Mouse (Mus musculus) spleen, embryonic (tissue): ENCODE results near the gene Gna15.

ENCODE experiments used
- CTCF ChIA-PET: fragments of 350-600 bp; sonication (Branson Sonifier 250); formaldehyde crosslinking; loops from one replicate; lab custom pipeline; 2022; lab: Charles Lee

Gna15 gene

DNA sequence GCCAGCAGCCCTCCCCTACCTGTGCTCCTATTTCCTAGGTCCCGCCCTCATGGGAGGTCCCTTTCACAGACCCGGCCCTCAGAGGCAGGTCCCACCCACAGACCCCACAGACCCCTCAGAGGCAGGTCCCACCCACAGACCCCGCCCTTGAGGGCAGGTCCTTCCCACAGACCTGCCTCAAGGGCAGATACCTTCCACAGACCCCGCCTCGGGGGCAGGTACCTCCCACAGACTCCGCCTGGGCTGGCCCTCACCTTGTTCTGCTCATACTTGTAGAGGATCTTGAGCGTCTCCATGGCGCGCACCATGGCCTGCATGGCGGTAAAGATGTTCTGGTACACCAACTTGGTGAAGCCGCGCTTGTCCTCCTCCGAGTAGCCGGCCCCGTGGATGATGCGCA is 10.8 kb upstream of the Gna15 start:
- CTCF ChIA-PET, result no interaction called here

DNA sequence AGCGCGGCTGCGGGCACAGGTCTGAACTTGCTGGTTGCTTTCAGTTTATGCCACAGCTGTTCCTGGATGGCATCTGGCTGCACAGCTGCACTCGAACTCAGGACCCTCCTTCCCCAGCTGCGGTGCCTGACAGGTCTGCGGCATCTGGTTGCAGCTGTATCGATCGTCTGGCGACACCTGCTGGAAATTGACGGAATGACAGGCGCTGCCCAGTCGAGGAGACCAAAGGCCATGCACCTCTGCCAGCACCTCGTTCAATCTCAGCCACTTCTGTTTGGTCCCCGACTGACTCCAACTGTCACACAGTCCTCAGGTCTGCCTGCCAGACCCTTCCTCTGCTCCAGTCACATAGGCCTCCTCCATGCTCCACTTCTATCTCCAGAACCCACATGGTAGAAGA is 2.8 kb upstream of the Gna15 start:
- CTCF ChIA-PET, result interaction anchor here (1.9 kb wide), 1 partner anchor 25 kb away, joined by 5 read pairs; no protein-coding TSS in a partner anchor

DNA sequence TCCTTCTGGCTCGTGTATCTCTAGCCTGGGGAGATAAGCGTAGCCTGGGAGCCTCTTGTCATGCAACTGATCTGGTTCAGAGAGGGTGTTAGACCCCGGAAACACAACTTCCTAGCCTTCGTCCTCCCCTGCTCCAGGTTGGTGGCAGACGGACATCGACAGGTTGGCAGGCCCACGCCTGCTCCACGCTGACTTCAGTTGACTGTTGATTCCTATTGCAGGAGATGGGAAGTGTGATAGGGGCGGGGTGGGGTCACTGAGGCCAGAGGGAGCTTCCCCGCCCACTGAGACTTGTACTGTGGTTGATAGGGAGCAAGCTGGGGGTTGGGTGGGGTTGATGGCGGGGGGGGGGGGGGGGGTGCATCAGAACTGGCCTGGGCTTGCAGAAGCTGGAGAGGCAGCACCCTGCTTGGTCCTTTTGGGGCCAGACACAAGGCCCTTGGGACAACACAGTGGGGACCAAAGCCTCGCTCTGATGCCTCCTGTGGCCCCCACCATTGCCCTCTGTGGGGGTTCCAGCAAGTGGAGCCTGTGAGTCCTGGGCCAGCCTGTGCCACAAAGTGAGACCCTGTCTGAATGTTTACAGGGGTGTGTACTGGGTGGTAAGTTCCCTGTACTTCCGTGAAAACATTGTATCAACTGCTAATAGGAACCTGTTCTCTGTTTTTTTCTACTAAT is 1.1 kb upstream of the Gna15 start:
- CTCF ChIA-PET, result interaction anchor here (0.7 to 1.9 kb wide), 3 partner anchors 23 to 74 kb away, joined by 3 to 5 read pairs (median 3); no protein-coding TSS in a partner anchor

DNA sequence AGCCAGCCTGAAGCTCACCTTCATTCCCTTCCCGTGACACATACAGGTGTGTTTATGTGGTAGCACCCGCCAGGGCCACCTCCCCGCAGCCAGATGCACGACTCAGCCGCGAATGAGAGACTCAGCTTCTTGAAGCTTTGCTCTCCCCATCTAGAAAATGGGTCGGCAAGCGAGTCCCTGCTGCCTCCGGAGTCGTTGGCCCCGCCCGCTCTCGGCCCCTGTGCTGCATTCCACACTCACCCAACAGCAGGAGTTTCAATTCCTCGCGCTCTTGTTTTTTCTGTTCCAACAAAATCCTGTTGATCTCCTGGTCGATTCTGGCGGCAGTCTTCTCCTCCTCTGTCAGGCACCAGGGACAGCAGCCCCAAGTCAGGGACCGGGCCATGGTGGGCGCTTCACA is 455 bp downstream of the Gna15 start:
- CTCF ChIA-PET, result interaction anchor here (0.8 kb wide), 2 partner anchors 29 to 498 kb away, joined by 3 read pairs; no protein-coding TSS in a partner anchor

DNA sequence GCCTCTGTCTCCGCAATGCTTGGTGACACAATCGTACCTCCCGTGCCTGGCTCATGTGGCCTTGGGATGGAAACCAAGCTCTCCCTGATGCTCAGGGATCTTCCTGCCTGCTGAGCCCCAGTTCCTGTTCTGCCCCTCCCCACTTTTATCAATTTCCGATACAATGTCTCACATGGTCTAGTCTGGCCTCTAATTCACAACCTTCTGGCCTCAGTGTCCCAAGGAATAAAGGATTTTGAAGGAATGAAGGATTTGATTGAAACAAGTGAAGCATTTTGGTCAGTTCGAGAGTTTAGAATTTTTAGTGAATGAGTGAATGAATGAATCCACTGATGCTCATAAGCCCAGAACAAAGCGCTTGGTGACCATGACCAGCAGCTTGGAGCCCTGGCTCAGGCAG is 883 bp downstream of the Gna15 start:
- CTCF ChIA-PET, result no interaction called here

DNA sequence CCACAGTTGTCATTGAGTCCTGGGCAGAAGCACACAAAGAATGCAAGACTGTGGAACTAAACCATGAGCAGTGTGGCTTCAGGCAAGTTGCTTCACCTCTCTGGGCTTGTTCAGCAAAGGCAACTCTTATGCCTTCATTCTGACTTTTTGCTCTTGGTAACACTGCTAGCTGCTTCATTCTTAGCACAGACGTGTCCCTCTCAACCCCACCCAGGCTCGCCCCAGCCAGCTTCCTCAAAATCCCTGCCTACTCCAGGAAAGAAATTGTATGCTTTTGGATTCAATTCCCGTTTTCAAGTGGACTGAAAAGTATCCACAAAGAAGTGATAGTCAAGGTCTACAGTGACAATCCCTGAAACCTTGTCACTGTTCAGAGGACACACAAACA is 4.1 kb downstream of the Gna15 start:
- CTCF ChIA-PET, result interaction anchor here (1.0 kb wide), 1 partner anchor 18 kb away, joined by 4 read pairs; no protein-coding TSS in a partner anchor

DNA sequence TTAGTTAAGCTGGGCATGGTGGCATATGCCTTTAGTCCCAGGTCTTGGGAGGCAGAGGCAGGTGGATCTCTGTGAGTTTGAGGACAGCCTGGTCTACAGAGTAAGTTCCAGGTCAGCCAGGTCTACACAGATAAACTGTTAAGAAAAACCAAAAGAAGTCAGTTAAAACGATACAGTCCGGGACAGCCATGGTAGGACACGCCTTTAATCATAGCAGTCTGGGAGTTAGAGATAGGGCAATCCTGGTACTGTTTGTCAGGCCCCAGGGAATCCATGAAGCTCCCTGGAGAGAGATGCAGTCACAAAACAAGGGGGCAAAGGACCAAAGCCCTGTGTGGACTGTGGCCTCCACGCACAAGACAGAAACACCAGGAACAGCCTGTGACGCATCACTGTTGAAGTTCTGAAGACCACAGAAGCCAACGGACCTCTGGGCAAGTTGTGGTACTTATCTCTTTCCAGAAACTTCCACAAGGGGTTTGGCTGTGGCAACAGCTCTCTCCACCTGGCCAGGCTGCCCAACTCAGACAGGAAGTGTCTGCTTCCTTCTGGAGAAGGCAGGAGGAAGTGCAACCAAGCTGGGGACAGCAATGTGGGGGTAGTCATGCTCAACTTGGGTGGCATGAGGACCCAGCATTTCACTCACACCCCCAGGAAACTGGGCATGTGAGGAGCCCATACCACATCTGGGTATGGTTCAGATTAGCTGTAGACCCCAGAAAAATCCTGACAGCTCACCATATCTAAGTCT is 4.6 kb downstream of the Gna15 start:
- CTCF ChIA-PET, result interaction anchor here (1.0 to 1.2 kb wide), 2 partner anchors 17 to 34 kb away, joined by 4 read pairs; no protein-coding TSS in a partner anchor

DNA sequence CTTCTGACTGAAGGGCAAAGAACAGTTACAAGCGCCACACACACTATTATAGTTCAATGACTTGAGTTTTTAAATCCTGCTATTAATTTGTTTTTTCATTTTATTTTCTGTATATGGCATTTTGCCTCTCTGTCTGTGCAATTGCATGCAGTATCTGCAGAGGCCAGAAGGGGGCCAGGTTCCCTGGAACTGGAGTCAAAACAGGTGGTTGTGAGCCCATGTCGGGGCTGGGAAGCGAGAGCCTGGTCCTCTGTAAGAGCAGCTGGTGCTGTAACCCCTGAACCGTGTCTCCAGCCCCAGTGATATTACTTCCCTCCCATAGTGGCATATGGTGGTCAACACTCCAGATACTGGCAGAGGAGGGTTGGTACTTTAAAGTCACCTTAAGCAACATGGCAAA is 5.5 kb downstream of the Gna15 start:
- CTCF ChIA-PET, result interaction anchor here (1.2 kb wide), 1 partner anchor 34 kb away, joined by 4 read pairs; no protein-coding TSS in a partner anchor

DNA sequence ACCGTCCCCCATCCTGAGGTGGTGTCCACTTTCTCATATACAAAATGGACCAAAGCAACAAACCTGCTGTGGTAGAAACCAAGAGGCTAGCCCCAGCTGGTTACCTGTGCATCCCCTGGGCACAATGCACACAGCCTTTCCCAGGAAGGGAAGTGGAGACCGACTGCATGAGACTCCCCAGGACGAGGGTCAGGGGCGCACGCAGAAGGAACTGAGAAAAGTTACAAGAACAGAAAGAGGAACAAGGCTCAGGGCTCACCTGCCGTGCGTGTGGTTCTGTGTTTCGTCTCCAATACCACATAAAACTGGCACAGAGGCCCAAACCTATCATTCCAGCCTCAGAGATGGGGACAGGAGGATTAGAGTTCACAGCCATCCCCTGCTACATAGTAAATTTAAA is 6.8 kb downstream of the Gna15 start:
- CTCF ChIA-PET, result interaction anchor here (1.1 kb wide), 1 partner anchor 14 kb away, joined by 3 read pairs; no protein-coding TSS in a partner anchor

DNA sequence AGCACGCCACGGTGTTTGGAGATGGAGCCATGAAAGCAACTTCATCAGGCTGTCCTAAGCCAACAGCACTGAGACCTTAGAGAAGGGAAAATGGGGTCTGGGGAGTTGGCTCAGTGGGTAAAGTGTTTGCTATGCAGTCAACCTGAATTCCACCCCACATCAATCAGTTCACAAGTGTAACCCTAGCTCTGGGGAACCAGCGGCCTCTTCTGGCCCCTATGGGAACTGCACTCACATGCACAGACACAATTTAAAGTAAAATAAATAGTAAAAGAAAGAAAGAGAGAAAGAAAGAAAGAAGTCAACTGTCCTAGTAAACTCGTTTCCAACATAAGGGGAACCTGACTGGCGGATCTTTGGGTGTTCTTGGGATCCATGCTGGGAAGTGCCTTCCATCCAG is 10.2 kb downstream of the Gna15 start:
- CTCF ChIA-PET, result interaction anchor here (0.8 kb wide), 1 partner anchor 11 kb away, joined by 3 read pairs; no protein-coding TSS in a partner anchor

DNA sequence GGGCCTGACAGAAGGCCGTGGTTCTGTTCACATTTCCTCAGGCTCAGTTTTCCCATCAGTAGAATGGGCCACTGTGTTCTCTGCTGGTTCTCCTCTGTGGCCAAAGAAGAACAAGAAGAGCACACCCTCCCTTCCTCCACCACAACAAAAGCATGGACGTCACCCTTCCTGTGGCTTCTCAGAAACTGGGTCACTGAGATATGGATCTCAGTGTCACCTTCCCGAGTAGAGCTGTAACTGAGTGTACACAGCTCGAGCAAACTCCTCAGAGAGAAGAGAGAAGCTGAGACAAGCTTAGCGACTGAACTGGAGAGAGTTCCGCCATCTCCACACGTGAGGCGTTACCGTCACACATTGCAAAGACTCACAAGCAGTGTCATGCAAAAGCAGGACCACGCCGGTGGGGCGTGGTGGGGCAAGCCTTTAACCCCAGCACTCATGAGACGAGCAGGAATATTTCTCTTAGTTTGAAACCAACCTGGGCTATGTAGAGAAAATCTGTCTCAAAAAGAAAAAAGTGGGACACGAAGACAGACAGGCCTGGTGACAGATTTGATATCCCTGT is 13.7 kb downstream of the Gna15 start:
- CTCF ChIA-PET, result no interaction called here

DNA sequence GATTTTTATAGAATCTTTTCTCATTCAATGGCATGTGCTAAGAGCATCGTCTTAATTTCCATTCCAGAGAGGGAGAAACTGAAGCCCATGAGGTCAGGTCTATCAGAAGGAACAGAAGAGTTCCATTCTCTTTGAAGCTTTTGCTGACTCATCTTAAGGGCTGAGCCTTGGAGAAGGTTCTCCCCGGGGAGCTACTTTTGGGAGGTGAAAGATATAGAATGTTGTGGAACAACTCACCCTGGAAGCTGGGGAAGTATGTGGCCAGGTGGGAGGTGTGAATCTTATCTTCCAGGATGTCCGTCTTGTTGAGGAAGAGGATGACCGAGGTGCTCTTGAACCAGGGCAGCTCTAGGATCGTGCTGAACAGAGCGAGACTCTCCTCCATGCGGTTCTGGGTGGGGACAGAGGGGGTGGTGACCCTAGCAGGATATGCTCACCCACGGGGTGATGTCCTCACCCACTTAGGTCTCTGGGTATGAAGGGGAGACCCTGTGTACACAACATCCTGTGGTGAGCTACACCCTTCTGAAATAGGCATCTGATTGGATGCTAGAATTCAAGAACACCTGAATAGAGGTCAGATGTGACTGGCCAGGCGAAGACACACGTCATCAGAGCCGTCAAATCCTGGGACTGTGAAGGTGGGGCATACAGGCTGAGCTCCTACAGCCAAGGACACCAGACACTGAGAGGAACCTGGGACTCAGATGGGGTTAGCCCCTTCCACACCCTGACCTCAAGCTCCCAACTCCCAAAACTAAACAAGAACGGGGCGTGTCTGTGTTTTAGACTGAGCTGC is 16.1 kb downstream of the Gna15 start:
- CTCF ChIA-PET, result interaction anchor here (0.5 to 1.2 kb wide), 2 partner anchors 57 to 242 kb away, joined by 3 to 4 read pairs; no protein-coding TSS in a partner anchor

DNA sequence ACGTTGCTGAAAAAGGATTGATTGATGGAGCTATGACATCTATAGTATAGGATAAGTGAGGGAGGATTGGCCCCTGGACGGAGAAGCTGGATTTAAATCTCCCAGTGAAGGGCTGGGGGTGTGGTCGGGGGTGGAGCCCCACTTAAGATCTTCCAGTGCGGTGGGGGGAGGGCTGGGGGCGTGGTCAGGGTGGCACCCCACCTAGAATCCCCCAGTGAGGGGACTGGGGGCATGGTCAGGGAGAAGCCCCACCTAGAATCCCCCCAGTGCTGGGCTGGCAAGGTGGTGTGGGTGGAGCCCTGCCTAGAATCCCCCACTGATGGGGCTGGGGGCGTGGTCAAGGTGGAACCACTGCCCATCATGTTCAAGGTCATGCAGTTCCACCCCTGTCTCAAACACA is 16.9 kb downstream of the Gna15 start:
- CTCF ChIA-PET, result interaction anchor here (1.2 kb wide), 1 partner anchor 57 kb away, joined by 3 read pairs; no protein-coding TSS in a partner anchor

DNA sequence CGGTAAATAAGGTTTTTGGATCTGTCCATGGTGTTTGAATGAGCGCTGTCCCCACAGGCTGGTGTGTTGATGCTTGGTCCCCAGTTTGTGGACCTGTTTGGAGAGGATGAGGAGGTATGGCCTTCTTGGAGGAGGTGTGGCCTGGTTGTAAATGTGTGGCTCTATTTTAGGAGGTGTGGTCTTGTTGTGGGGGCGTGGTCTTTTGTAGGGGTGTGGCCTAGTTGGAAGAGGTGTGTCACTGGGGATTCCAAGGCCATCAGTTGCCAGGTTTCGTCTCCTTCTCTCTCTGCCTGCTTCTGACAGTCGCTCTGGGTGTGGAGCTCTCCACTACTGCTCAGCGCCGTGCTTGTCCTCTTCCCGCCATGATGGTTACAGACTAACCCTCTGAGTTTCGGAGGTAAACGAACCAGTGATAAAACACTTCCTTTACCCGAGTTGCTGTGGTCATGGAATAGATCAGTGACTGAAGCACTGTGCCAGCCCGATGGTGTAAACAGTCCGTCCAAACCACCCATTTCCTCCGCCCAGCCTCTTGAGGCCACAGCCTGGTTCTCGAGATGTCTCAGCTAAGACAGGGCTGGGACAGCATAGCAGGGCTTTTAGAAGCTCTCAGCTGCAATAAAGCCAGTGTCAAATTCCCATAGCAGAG is 18.9 kb downstream of the Gna15 start:
- CTCF ChIA-PET, result interaction anchor here (0.7 kb wide), 1 partner anchor 207 kb away, joined by 3 read pairs; no protein-coding TSS in a partner anchor

DNA sequence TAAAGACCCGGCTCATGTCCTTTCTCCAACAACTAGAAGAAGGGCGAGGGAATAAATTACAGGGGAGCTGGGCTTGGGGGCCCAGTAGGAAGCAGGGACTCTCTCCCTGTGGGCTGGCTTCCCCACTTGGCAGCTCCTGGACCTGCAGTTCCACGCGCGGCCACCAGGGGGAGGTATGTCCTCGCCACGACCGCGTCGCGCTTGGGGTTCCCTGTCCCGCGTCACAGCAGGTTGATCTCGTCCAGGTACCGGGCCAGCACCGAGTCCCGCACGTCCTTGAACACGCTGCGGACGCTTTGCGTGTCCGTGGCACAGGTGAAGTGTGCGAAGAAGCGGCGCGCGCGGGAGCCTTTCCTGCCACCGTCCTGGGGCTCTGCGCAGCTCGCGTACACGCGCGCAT is 21.4 kb downstream of the Gna15 start:
- CTCF ChIA-PET, result interaction anchor here (1.1 to 2.0 kb wide), 5 partner anchors 11 to 48 kb away, joined by 3 to 16 read pairs (median 4); no protein-coding TSS in a partner anchor

DNA sequence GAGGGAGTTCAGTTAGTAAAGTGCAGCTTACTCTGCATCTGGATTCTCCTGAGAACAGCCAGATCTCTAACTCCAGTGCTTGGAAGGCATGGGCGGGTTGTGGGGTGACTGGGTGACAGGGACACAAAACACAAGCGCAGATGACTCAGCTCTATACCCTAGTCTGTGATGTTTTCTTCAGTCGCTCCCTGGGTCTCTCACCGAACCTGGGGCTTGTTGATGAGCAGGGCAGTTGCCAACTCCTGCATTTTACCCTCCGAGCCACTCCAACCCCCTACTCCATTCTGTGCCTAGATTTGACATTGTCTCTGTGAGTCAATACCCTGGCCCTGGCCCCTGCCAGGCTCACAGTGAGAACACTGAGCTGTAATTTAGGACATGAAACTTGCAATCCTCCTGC is 22.2 kb downstream of the Gna15 start:
- CTCF ChIA-PET, result interaction anchor here (1.1 to 2.0 kb wide), 5 partner anchors 12 to 49 kb away, joined by 3 to 16 read pairs (median 4); no protein-coding TSS in a partner anchor

DNA sequence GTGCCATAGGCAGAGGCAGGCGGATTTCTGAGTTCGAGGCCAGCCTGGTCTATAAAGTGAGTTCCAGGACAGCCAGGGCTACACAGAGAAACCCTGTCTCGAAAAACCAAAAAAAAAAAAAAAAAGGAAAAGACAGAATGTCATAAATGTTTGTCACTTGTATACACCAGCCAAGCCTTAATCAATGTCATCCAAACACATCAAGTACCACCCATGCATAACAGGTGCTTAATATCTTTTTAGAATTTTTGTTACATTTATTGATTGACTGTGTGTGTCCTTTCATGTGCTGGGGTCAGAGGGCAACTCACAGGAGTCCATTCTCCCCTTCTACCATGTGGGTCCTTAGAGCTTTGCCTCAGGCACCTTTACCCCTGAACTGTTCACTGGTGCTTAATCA is 24.0 kb downstream of the Gna15 start, which contains the start of gene S1pr4:
Gene S1pr4 (minus strand): TSS at position 101 of the 400 bp plus-strand sequence.
- CTCF ChIA-PET, result no interaction called here

DNA sequence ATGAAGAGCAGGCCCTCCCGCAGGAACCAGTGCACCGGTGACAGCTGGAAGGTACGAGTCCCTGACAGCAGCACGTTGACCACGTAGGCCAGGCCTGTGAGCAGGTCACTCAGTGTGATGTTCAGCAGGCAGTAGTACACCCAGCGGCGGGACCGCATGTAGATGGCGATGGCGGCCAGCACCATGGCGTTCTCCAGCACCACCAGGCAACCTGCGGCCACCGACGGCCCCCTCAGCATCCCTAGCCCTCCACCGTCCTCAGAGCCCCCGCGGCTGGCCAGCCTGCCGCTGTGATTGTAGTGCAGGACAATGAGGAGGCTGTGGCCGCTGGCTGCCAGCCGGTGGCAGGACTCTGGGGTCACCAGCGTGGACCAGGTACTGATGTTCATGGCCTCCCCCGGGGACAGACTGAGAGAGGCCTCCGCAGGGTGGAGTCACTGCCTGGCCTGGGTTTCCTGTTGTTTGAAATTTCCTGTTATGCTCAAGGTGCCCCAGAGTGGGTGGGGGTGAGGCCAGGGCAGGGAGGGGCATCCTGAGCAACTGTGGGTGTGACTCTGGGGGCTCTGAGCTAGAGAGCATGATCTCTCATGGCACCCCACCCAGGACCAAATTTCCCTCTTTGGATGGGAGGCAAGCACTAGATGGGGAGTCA is 24.6 kb downstream of the Gna15 start:
- CTCF ChIA-PET, result interaction anchor here (0.7 kb wide), 1 partner anchor 117 kb away, joined by 3 read pairs; no protein-coding TSS in a partner anchor
